Mouse (Mus musculus) neutrophil, adult 5-6 weeks (primary cell): ENCODE measurements around the gene Gm3194. TPM values are rescaled to one million over a fixed set of nuclear protein-coding genes. Genes with fewer than 3 reads are reported as not detected.
"Not testable (repeated sequence)": the region's sequence is repeated elsewhere in the genome, so short reads cannot be mapped to it uniquely, and the experiment has no call there.

Experiments used
- ATAC-seq: fragments of 151-379, 151-347 bp; 2 replicates; pipeline ENCODE4 v1.8.0; 2017; ENCODE audit warnings: mild to moderate bottlenecking, moderate TSS enrichment; ENCODE audit not compliant: insufficient number of reproducible peaks, poor library complexity, low FRiP score, severe bottlenecking; ENCODE audit errors: extremely low read depth
- total RNA-seq: library from RNA; stranded (forward); fragments of 200-1000 nt; gene quantifications from 2 replicates; pipeline ENCODE4 v1.2.3, GENCODE M21; 2017

Gm3194 gene
- total RNA-seq: not detected in 2 replicates

DNA sequence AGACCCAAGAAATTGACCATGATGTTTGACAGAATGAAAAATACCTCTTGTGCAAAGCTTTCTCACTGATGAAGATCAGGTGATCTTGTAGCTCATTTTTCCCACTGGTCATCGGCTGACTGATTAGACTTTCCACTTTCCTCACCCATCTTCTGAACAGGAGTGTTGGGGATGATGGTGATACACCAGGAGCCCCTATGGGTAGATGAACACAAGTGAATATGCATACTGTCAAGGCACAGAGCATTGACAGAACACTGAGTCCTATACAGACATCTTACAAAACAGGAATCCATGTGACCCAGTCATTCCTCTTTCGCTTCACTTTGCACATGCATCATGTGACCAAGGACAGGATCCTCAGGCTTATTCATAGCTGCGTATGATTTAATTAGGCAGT lies at the start of gene Gm3194:
Gene Gm3194, minus strand, starts transcription at position 101 of the 400 bp plus-strand sequence.
- not testable (repeated sequence) for ATAC-seq

DNA sequence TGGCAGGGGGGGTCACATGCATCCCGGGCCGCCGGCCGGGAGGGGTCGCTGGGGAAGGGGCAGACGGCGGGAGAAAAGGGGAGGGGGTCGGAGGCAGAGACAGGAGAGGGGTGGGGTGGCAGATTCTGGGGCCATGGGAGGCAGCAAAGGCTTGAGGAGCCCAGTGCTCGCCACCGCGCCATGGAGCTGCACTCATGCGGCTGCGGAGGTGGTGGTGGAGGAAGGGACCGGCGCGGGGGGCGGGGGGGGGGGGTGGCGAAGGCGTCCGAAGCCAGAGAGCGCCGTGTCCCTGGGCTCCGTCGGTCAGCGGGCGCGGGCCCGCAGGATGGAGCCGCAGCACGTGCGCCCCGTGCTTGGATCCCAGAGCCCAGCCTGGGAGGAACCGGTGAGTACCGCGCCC lies 46.1 kb upstream of the Gm3194 start, which contains the start of gene Gm3488:
Gene Gm3488, plus strand, starts transcription at position 301 of the 400 bp plus-strand sequence.
- ATAC-seq: not testable (repeated sequence)

DNA sequence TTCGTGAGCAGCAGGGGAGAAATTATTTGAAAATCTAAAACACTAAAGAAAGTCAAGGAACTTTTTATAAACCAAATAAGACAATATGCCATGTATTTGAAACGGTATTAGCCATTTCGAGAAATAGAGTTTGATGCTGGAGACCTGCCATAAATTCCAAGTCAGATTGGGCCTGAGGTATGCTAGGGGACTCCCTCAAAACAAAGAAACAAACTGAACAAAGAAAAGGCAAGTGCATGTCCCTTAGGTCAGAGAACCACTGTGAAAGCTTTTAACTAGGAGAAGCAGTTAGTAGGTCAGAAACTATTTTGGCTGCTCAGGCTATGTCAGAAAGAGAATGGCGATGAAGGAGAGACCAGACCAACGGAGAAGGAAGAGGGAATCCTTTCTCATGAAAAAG lies 28.6 kb upstream of the Gm3194 start, which contains the start of gene Gm3187:
Gene Gm3187, plus strand, starts transcription at position 301 of the 400 bp plus-strand sequence.
- not testable (repeated sequence) for ATAC-seq

DNA sequence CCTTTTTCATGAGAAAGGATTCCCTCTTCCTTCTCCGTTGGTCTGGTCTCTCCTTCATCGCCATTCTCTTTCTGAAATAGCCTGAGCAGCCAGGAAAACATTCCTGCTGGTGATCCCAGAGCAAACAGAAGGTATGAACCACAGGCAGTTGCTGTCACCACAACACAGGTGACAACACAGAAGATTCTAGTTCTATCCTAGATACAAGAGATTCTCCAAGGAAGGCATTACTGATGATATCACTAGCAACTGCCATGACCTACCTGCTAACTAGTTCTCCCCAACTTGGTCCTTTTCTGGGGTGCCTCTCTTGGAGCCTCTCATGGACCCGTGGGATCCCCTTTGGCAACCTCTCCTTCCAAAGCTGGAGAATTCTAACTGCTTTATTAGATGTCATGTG lies 22.5 kb upstream of the Gm3194 start, which contains the start of gene Gm8246:
Gene Gm8246, minus strand, starts transcription at position 101 of the 400 bp plus-strand sequence.
- ATAC-seq: not testable (repeated sequence)

DNA sequence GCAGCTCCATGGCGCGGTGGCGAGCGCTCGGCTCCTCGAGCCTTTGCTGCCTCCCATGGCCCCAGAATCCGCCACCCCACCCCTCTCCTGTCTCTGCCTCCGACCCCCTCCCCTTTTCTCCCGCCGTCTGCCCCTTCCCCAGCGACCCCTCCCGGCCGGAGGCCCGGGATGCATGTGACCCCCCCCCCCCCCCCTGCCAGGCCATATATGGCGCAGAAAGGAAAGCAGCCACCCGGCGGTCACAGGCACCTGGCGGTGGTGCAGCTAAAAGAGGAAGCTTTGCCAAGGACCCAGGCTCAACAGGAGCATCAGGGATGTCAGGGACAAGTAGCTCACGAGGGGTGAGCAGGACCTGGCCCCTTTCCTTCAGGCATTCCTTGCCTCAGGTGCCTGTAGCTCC lies 5.2 kb upstream of the Gm3194 start:
- ATAC-seq: not testable (repeated sequence)

DNA sequence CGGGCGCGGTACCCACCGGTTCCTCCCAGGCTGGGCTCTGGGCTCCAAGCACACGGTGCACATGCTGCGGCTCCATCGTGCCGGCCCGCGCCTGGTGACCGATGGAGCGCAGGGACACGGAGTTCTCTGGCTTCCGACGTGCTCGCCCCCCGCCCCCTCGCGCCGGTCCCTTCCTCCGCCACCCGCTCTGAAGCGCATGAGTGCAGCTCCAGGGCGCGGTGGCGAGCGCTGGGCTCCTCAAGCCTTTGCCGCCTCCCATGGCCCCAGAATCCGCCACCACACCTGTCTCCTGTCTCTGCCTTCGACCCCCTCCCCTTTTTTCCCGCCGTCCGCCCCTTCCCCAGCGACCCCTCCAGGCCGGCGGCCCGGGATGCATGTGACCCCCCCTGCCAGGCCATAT lies 66.3 kb downstream of the Gm3194 start, which contains the start of gene Gm3500:
Gene Gm3500, minus strand, starts transcription at position 101 of the 400 bp plus-strand sequence.
- not testable (repeated sequence) for ATAC-seq

Other genes starting within 250 kb of the Gm3194 start
- not detected in 2 replicates for gene Gm3526, start 194.9 kb downstream of the Gm3194 start, total RNA-seq
- gene Gm3542, start 120.5 kb downstream of the Gm3194 start, total RNA-seq: not detected in 2 replicates
- not detected in 2 replicates for gene Gm3500, start 66.4 kb downstream of the Gm3194 start, total RNA-seq
- not detected in 2 replicates for gene Gm8246, start 22.4 kb upstream of the Gm3194 start, total RNA-seq
- gene Gm3187, start 28.7 kb upstream of the Gm3194 start, total RNA-seq: 0.25 TPM in 1 of 2 replicates, not detected in the other
- not detected in 2 replicates for gene Gm3488, start 46.2 kb upstream of the Gm3194 start, total RNA-seq
- gene Gm3532, start 83.0 kb upstream of the Gm3194 start, total RNA-seq: not detected in 2 replicates
- gene Gm8265, start 177.6 kb upstream of the Gm3194 start, total RNA-seq: not detected in 2 replicates
- not detected in 2 replicates for gene Gm9603, start 232.0 kb upstream of the Gm3194 start, total RNA-seq